Mouse (Mus musculus) liver, embryonic 14.5 days (tissue): ENCODE data around the gene Tpst1.
"Not testable (repeated sequence)": the region's sequence is repeated elsewhere in the genome, so short reads cannot be mapped to it uniquely, and the experiment has no call there.

ENCODE experiments used
- CTCF ChIP-seq: IDR thresholded peaks from 2 replicates; pipeline ENCODE4 v1.5.1; 2016; ENCODE audit warnings: antibody characterized with exemption, low read depth, control low read depth
- EP300 ChIP-seq: IDR thresholded peaks from 2 replicates; pipeline ENCODE4 v1.6.1; 2016; ENCODE audit warnings: antibody characterized with exemption, low read depth

DNA sequence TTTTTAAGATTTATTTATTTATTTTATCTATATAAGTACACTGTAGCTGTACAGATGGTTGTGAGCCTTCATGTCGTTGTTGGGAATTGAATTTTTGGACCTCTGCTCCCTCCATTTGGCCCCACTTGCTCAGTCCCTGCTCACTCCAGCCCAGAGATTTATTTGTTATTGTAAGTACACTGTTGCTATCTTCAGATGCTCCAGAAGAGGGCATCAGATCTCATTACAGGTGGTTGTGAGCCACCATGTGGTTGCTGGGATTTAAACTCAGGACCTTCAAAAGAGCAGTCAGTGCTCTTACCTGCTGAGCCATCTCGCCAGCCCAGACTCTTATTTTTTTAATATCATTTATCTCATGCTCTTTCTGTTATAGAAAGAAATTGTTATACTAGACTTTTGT is 36.8 kb upstream of the Tpst1 start:
- peak; percentile 56 for TF ChIP-seq CTCF
- not testable (repeated sequence) for TF ChIP-seq EP300
